Mouse (Mus musculus): ENCODE data around the gene Pnlip.

Gene Pnlip

GRCm38 (mm10) chr19:58726551-58726950 is 74.3 kb downstream of the Pnlip start:
- DNase-seq (ENCODE audit: low read depth), result no peak

DNA sequence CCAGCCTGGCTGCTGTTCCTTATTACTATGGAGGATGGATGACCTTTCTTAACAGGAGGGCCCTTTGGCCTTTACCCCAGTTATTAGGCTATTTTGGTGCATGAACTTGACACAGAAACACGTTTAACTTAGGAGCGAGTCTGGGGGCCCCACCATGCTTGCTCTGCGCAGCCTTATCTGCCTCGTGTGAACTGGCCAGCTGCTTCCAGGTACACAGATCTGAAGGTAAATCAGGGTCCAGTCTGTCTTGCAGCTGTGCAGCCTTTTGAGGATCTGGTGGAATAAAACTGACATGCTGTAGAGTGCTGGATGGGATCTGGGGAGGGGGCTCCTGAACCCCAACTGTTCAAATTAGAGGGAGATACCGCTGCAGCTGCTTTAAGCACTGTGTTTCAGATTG is 75.5 kb downstream of the Pnlip start:
- DNase-seq (ENCODE audit: low read depth), result no peak

- DNase-seq (ENCODE audit: low read depth), result no peak
Observed at GRCm38 (mm10) chr19:58728445-58729031, 76.2 kb downstream of the Pnlip start, which contains the start of gene Pnliprp1. Gene Pnliprp1, plus strand, starts transcription at chr19:58728887.

Data from c-Kit-positive CD71-negative TER-119-negative erythroid progenitor cells, embryonic 14.5 days (primary cell).